Mouse (Mus musculus): ENCODE data around the gene Olfr596. TPM values are rescaled to one million over a fixed set of nuclear protein-coding genes. Genes with fewer than 3 reads are reported as not detected.

The Olfr596 gene
- not detected for polyA plus RNA-seq (2014; fragmentation: Illumina TruSeq; extraction: RNeasy Lipid Tissue Mini Kit (QIAGEN cat#74804); ENCODE audit: low read depth, low replicate concordance)

GRCm38 (mm10) chr7:103305348-103305747 is at the start of gene Olfr596:
Olfr596 (plus strand) TSS chr7:103305648.

GRCm38 (mm10) chr7:103316015-103316414 is 10.6 kb downstream of the Olfr596 start, which contains the start of gene Olfr597:
Olfr597 (plus strand) TSS chr7:103316315.

GRCm38 (mm10) chr7:103323268-103323667 is 17.8 kb downstream of the Olfr596 start, which contains the start of gene Olfr598:
Olfr598 (plus strand) TSS chr7:103323568.

GRCm38 (mm10) chr7:103335617-103336016 is 30.2 kb downstream of the Olfr596 start, which contains the start of gene Olfr599:
Olfr599 (plus strand) TSS chr7:103335917.

GRCm38 (mm10) chr7:103349569-103349968 is 44.1 kb downstream of the Olfr596 start, which contains the start of gene Olfr600:
Olfr600 (minus strand) TSS chr7:103349669.

Other genes with a start within 250 kb of the Olfr596 start
- not detected for gene Olfr584, start 223.8 kb upstream of the Olfr596 start, polyA plus RNA-seq (2014; fragmentation: Illumina TruSeq; extraction: RNeasy Lipid Tissue Mini Kit (QIAGEN cat#74804); ENCODE audit: low read depth, low replicate concordance)
- gene Olfr585, start 207.9 kb upstream of the Olfr596 start, polyA plus RNA-seq (2014; fragmentation: Illumina TruSeq; extraction: RNeasy Lipid Tissue Mini Kit (QIAGEN cat#74804); ENCODE audit: low read depth, low replicate concordance), result not detected
- gene Olfr586, start 180.0 kb upstream of the Olfr596 start, polyA plus RNA-seq (2014; fragmentation: Illumina TruSeq; extraction: RNeasy Lipid Tissue Mini Kit (QIAGEN cat#74804); ENCODE audit: low read depth, low replicate concordance), result not detected
- gene Olfr588-ps1, start 164.8 kb upstream of the Olfr596 start, polyA plus RNA-seq (2014; fragmentation: Illumina TruSeq; extraction: RNeasy Lipid Tissue Mini Kit (QIAGEN cat#74804); ENCODE audit: low read depth, low replicate concordance), result not detected
- not detected for gene Olfr589, start 149.3 kb upstream of the Olfr596 start, polyA plus RNA-seq (2014; fragmentation: Illumina TruSeq; extraction: RNeasy Lipid Tissue Mini Kit (QIAGEN cat#74804); ENCODE audit: low read depth, low replicate concordance)
- gene Olfr591, start 127.3 kb upstream of the Olfr596 start, polyA plus RNA-seq (2014; fragmentation: Illumina TruSeq; extraction: RNeasy Lipid Tissue Mini Kit (QIAGEN cat#74804); ENCODE audit: low read depth, low replicate concordance), result not detected
- not detected for gene Olfr592, start 120.8 kb upstream of the Olfr596 start, polyA plus RNA-seq (2014; fragmentation: Illumina TruSeq; extraction: RNeasy Lipid Tissue Mini Kit (QIAGEN cat#74804); ENCODE audit: low read depth, low replicate concordance)
- gene Olfr593, start 93.8 kb upstream of the Olfr596 start, polyA plus RNA-seq (2014; fragmentation: Illumina TruSeq; extraction: RNeasy Lipid Tissue Mini Kit (QIAGEN cat#74804); ENCODE audit: low read depth, low replicate concordance), result not detected
- not detected for gene Olfr594, start 88.7 kb upstream of the Olfr596 start, polyA plus RNA-seq (2014; fragmentation: Illumina TruSeq; extraction: RNeasy Lipid Tissue Mini Kit (QIAGEN cat#74804); ENCODE audit: low read depth, low replicate concordance)
- not detected for gene Usp17ld, start 53.1 kb upstream of the Olfr596 start, polyA plus RNA-seq (2014; fragmentation: Illumina TruSeq; extraction: RNeasy Lipid Tissue Mini Kit (QIAGEN cat#74804); ENCODE audit: low read depth, low replicate concordance)
- gene Olfr597, start 10.7 kb downstream of the Olfr596 start, polyA plus RNA-seq (2014; fragmentation: Illumina TruSeq; extraction: RNeasy Lipid Tissue Mini Kit (QIAGEN cat#74804); ENCODE audit: low read depth, low replicate concordance), result not detected
- not detected for gene Olfr598, start 17.9 kb downstream of the Olfr596 start, polyA plus RNA-seq (2014; fragmentation: Illumina TruSeq; extraction: RNeasy Lipid Tissue Mini Kit (QIAGEN cat#74804); ENCODE audit: low read depth, low replicate concordance)
- gene Olfr599, start 30.3 kb downstream of the Olfr596 start, polyA plus RNA-seq (2014; fragmentation: Illumina TruSeq; extraction: RNeasy Lipid Tissue Mini Kit (QIAGEN cat#74804); ENCODE audit: low read depth, low replicate concordance), result not detected
- gene Olfr600, start 44.0 kb downstream of the Olfr596 start, polyA plus RNA-seq (2014; fragmentation: Illumina TruSeq; extraction: RNeasy Lipid Tissue Mini Kit (QIAGEN cat#74804); ENCODE audit: low read depth, low replicate concordance), result not detected
- not detected for gene Olfr601, start 57.0 kb downstream of the Olfr596 start, polyA plus RNA-seq (2014; fragmentation: Illumina TruSeq; extraction: RNeasy Lipid Tissue Mini Kit (QIAGEN cat#74804); ENCODE audit: low read depth, low replicate concordance)
- gene Olfr603, start 80.5 kb downstream of the Olfr596 start, polyA plus RNA-seq (2014; fragmentation: Illumina TruSeq; extraction: RNeasy Lipid Tissue Mini Kit (QIAGEN cat#74804); ENCODE audit: low read depth, low replicate concordance), result not detected
- not detected for gene Usp17lc, start 109.4 kb downstream of the Olfr596 start, polyA plus RNA-seq (2014; fragmentation: Illumina TruSeq; extraction: RNeasy Lipid Tissue Mini Kit (QIAGEN cat#74804); ENCODE audit: low read depth, low replicate concordance)
- gene Olfr605, start 139.8 kb downstream of the Olfr596 start, polyA plus RNA-seq (2014; fragmentation: Illumina TruSeq; extraction: RNeasy Lipid Tissue Mini Kit (QIAGEN cat#74804); ENCODE audit: low read depth, low replicate concordance), result not detected
- gene Olfr606, start 143.4 kb downstream of the Olfr596 start, polyA plus RNA-seq (2014; fragmentation: Illumina TruSeq; extraction: RNeasy Lipid Tissue Mini Kit (QIAGEN cat#74804); ENCODE audit: low read depth, low replicate concordance), result not detected
- not detected for gene Olfr607, start 158.5 kb downstream of the Olfr596 start, polyA plus RNA-seq (2014; fragmentation: Illumina TruSeq; extraction: RNeasy Lipid Tissue Mini Kit (QIAGEN cat#74804); ENCODE audit: low read depth, low replicate concordance)
- gene Olfr608, start 164.2 kb downstream of the Olfr596 start, polyA plus RNA-seq (2014; fragmentation: Illumina TruSeq; extraction: RNeasy Lipid Tissue Mini Kit (QIAGEN cat#74804); ENCODE audit: low read depth, low replicate concordance), result not detected
- not detected for gene Olfr609, start 192.4 kb downstream of the Olfr596 start, polyA plus RNA-seq (2014; fragmentation: Illumina TruSeq; extraction: RNeasy Lipid Tissue Mini Kit (QIAGEN cat#74804); ENCODE audit: low read depth, low replicate concordance)
- not detected for gene Olfr610, start 206.5 kb downstream of the Olfr596 start, polyA plus RNA-seq (2014; fragmentation: Illumina TruSeq; extraction: RNeasy Lipid Tissue Mini Kit (QIAGEN cat#74804); ENCODE audit: low read depth, low replicate concordance)
- gene Olfr611, start 215.2 kb downstream of the Olfr596 start, polyA plus RNA-seq (2014; fragmentation: Illumina TruSeq; extraction: RNeasy Lipid Tissue Mini Kit (QIAGEN cat#74804); ENCODE audit: low read depth, low replicate concordance), result not detected
- gene Olfr612, start 237.1 kb downstream of the Olfr596 start, polyA plus RNA-seq (2014; fragmentation: Illumina TruSeq; extraction: RNeasy Lipid Tissue Mini Kit (QIAGEN cat#74804); ENCODE audit: low read depth, low replicate concordance), result not detected
- not detected for gene Olfr613, start 242.4 kb downstream of the Olfr596 start, polyA plus RNA-seq (2014; fragmentation: Illumina TruSeq; extraction: RNeasy Lipid Tissue Mini Kit (QIAGEN cat#74804); ENCODE audit: low read depth, low replicate concordance)

Measured in adipose tissue, adult 10 weeks (tissue).